Mouse (Mus musculus) olfactory bulb, adult 2 months (tissue): ENCODE data around the gene Diras1. TPM values are rescaled to one million over a fixed set of nuclear protein-coding genes. Genes with fewer than 3 reads are reported as not detected.

Source experiments
- H3K27ac ChIP-seq: fragments of 200-500 bp; 2 replicates; pipeline ENCODE4 v1.5.1; 2012; ENCODE audit warnings: low read depth, low read length; ENCODE audit not compliant: insufficient read depth
- H3K4me1 ChIP-seq: fragments of 200-500 bp; 2 replicates; pipeline ENCODE4 v1.6.1; 2012; ENCODE audit warnings: low read length; ENCODE audit not compliant: control insufficient read depth, insufficient read depth
- H3K4me3 ChIP-seq: fragments of 200-500 bp; 2 replicates; pipeline ENCODE4 v1.5.1; 2012; ENCODE audit warnings: mild to moderate bottlenecking, low read depth, low read length, moderate library complexity; ENCODE audit not compliant: insufficient read depth
- CTCF ChIP-seq: fragments of 200-500 bp; IDR thresholded peaks from 2 replicates; pipeline ENCODE4 v1.5.1; 2012; ENCODE audit warnings: low read depth, mild to moderate bottlenecking, low read length, moderate library complexity; ENCODE audit not compliant: insufficient read depth
- POLR2A ChIP-seq: fragments of 200-500 bp; IDR thresholded peaks from 2 replicates; pipeline ENCODE4 v1.6.1; 2012; ENCODE audit warnings: mild to moderate bottlenecking, low read depth, low read length, moderate library complexity; ENCODE audit not compliant: insufficient read depth
- WGBS: fragments of 180-500 bp; shearing (Covaris S2); methylation state at CpG from one replicate; pipeline ENCODE4 v1.1.7; 2018; 5-methylcytosine and 5-hydroxymethylcytosine counted together
- polyA plus RNA-seq: library from polyadenylated mRNA; stranded (reverse); fragments of >200 nt; gene quantifications from 2 replicates; pipeline ENCODE4 v1.2.4, GENCODE M21; 2012; ENCODE audit warnings: low replicate concordance; ENCODE audit not compliant: missing spikeins, insufficient read depth, insufficient read length

Diras1 gene
- polyA plus RNA-seq, 1 experiment: not detected

- no peak overlapping the region for H3K4me3 ChIP-seq
- H3K27ac ChIP-seq: no peak overlapping the region
- WGBS: 78% methylated on average over 7 of the region's 7 CpGs
- H3K4me1 ChIP-seq: peaks cover 8% of the 10 kb centered on the region
- TF ChIP-seq CTCF (no peak), POLR2A (no peak)
Observed at GRCm38 (mm10) chr10:81006005-81006677, 19.3 kb downstream of the Diras1 start.

DNA sequence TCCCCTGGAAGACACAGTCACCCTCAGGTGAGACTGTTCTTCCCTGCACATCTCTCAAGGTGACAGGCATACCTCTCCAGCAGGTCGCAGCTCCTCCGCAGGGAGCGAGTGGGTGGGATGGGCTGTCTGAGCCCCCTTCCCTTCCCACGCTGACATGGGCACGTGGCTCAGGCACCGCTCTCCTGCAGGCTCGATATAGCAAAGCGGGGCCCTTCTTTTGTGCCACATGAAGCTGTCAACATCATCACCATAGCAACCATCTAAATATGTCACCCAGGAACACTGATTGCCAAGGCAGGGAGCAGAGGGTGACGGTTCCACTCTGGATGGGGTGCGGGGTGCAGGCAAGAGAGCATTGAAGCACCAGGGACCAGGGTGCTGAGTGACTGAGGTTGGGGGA, 24.3 kb downstream of the Diras1 start:
- no peak overlapping the region for H3K4me3 ChIP-seq
- TF ChIP-seq POLR2A (no peak), CTCF (no peak)
- H3K4me1 ChIP-seq: peaks cover 33% of the 10 kb centered on the region
- WGBS: 31% methylated on average over 10 of the region's 10 CpGs
- no peak overlapping the region for H3K27ac ChIP-seq

DNA sequence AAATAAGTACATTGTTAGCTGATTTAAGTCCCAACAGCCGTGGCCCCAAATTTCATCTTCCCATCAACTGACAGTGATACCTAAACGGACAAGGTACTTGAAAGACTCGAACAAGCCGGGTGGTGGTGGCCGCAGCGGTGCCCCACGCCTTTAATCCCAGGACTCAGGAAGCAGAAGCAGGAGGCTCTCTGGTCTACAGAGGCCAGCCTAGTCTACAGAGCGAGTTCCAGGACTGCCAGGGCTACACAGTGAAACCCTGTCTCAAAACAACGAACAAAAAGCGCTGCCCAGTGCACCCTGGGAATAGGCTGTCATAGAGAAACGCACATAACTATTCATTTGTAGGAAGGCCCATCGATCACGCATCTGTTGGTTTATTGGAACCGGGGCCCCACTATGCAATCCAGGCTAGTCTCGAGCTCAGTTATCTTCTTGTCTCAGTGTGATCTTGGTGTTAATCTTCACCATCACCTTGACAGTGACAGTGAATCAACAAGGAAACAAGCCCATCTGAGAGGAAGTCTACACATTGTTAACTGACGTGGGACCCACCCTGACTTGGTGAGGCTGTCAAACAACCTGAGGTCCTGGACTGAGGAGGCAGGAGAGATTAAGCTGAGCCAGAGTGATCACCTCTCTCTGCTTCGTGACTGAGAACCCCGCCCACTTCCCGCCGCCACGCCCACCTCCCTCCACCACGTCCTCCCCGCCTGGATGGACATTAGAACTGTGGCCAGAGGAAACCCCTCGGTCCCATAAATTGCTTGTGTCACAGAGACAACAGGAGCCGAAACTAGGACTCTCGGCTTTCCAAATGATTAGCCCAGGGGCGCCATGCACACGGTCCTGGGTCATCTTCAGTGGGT, 25.0 kb downstream of the Diras1 start:
- Histone ChIP-seq H3K4me1 (peaks cover 33% of the 10 kb centered on the region), H3K27ac (no peak overlapping the region), H3K4me3 (no peak overlapping the region)
- whole genome bisulfite sequencing: 41% methylated on average over 28 of the region's 28 CpGs
- TF ChIP-seq POLR2A (no peak), CTCF (no peak)

DNA sequence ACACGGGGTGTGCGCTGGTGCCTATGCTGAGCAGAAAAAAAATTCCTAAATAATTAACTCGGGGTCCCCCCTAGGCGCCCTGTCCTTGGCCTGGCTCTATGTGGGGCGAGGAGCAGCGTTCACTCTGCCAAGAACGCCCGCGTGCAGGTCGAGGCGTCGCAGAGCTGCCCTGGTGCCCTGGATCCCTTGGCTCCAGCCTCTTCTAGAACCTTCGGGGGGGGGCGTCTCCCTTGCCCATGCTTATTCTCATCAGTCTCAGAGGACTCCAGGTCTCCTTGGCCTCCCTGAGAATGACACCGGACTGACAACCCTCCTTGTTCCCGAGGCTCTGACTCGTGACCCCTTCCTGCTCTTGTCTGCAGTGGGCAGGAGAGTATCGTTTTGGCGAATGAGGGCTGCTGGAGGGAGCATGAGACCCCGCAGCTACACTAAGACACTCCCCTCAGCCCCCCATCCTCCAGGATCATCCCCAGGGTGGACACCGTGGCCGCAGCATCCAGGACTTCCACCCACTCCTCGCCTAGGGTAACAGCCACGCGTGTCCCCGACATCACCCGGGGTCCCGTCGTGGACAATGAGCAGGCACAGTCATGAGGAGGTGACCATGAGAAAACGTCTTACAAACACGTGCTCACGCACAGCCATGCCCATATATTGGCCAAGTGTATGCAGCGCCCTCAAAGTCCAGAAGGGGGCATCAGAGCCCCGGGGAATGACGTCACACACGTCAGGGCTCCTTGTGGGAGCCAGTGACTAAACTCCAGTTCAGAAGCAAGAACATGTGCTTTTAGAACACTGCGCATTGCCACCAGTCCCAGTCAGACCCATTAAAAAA, 25.9 kb downstream of the Diras1 start:
- TF ChIP-seq CTCF (peak; percentile 83), POLR2A (no peak)
- no peak overlapping the region for H3K27ac ChIP-seq
- H3K4me1 ChIP-seq: peaks cover 39% of the 10 kb centered on the region
- H3K4me3 ChIP-seq: no peak overlapping the region
- 19% methylated on average over 37 of the region's 37 CpGs for WGBS

GRCm38 (mm10) chr10:80998778-80999177, 26.7 kb downstream of the Diras1 start:
- H3K27ac ChIP-seq: no peak overlapping the region
- H3K4me1 ChIP-seq: peaks cover 41% of the 10 kb centered on the region
- WGBS: 9% methylated on average over 12 of the region's 12 CpGs
- TF ChIP-seq CTCF (peak; percentile 67; the same call in 1 of the 2 replicates), POLR2A (no peak)
- H3K4me3 ChIP-seq: no peak overlapping the region

GRCm38 (mm10) chr10:80998021-80998420, 27.4 kb downstream of the Diras1 start:
- 10% methylated on average over 14 of the region's 14 CpGs for WGBS
- TF ChIP-seq POLR2A: no peak
- no peak for TF ChIP-seq CTCF
- H3K27ac ChIP-seq: no peak overlapping the region
- peaks cover 48% of the 10 kb centered on the region for H3K4me1 ChIP-seq
- H3K4me3 ChIP-seq: no peak overlapping the region

DNA sequence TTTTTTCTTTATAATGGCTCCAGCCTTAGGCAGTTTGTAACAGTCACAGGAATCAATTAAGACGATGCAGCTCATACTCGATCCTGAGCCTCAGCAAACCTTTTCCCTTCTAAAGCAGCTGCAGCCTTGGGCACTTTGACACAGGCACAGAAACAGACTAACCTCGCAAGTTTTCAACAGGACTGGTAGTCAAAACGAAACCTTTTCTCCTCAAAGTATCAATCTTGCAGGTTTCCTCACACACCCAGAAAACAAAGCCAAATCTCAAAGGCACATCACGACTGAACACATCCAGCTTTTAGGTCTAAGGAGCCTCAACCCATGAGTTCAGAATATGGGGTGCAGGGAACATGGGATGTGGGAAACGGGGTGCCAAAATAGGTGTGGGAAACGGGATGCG, 28.1 kb downstream of the Diras1 start:
- 91% methylated on average over 8 of the region's 8 CpGs for WGBS
- peaks cover 55% of the 10 kb centered on the region for H3K4me1 ChIP-seq

GRCm38 (mm10) chr10:80996501-80996900, 29.0 kb downstream of the Diras1 start:
- WGBS: 97% methylated on average over 8 of the region's 8 CpGs
- no peak for TF ChIP-seq POLR2A
- TF ChIP-seq CTCF: no peak
- Histone ChIP-seq H3K4me1 (peaks cover 56% of the 10 kb centered on the region), H3K27ac (no peak overlapping the region), H3K4me3 (no peak overlapping the region)

More for the DNA sequence above, 28.1 kb downstream of the Diras1 start:
- no peak overlapping the region for H3K4me3 ChIP-seq
- no peak overlapping the region for H3K27ac ChIP-seq
- no peak for TF ChIP-seq CTCF
- no peak for TF ChIP-seq POLR2A
